Mouse (Mus musculus) gastrocnemius, postnatal 14 days (tissue): ENCODE measurements around the gene Cntnap3. TPM values are rescaled to one million over a fixed set of nuclear protein-coding genes. Genes with fewer than 3 reads are reported as not detected.
"Not testable (repeated sequence)": the region's sequence is repeated elsewhere in the genome, so short reads cannot be mapped to it uniquely, and the experiment has no call there.

Source experiments
- DNase-seq: peaks from one replicate; pipeline ENCODE4 v3.0.0; 2021; ENCODE audit warnings: mixed read lengths
- intact Hi-C: fragments of 180-260 bp; cut with DNase I; formaldehyde crosslinking; loops from one replicate; pipeline ENCODE4 v1.15.1; 2025; ENCODE audit warnings: low total_unique reads
- long read RNA-seq, 2 experiments: library from polyadenylated mRNA; stranded (forward); transcript quantifications; one replicate each; pipeline ENCODE4 v2.0.0; 2021
- total RNA-seq, 2 experiments: library from RNA; stranded (reverse); gene quantifications; 2 replicates each; pipeline ENCODE4 v1.2.3; 2021

Gene Cntnap3
- total RNA-seq: not detected
- long read RNA-seq, experiment 1: 0 reads
- long read RNA-seq, experiment 2: 0 reads

GRCm38 (mm10) chr13:64903585-64904208 is at the start of gene Cntnap3:
Cntnap3 (minus strand) TSS chr13:64903955.
- no peak for DNase-seq
- intact Hi-C loops: no loop called here

DNA sequence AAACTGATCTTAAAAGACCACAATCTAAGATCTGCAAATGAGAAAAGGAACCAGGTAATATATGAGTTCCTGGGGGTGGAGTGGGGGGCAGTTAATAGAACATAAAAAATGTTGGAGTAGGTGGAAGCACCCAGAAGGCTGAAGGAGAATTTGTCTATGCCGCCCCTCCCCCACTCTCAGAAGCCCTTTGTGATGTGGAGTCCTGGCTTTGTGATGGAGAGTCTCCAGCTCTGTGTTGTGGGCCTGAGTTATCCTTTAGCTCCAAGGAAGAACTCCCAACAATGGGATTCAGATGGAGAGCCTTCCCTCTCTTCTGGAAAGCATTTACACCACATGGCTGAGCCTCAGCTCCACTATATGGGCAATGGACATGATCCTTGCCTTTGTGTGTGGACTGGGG is 13.4 kb upstream of the Cntnap3 start, which contains the start of gene Spata31:
Gene Spata31, plus strand, starts transcription at position 216 of the 400 bp plus-strand sequence.
- intact Hi-C loops: no loop called here
- DNase-seq: no peak

DNA sequence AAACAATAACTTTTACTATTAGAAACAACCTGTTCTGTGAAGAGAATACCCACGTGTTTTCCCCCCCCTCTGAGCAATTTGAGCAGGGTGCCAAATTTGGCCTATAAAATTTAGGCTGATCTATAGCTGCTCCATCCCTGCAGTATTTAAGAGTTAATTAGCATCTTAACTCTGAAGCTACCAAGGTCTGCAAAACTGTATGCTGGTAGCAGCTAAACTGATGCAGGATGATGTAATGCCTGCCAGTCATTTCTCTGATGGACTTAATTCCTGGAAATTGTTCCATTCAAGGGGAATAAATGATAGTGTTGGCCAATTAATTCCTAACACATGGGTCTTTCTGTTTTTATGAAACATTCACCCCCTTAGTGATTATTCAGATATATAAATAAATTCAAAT is 623 bp downstream of the Cntnap3 start:
- intact Hi-C loops: no loop called here
- no peak for DNase-seq

- intact Hi-C loops: no loop called here
Measured at GRCm38 (mm10) chr13:64865397-64865796, 38.4 kb downstream of the Cntnap3 start.

GRCm38 (mm10) chr13:64824856-64825255 is 78.9 kb downstream of the Cntnap3 start:
- DNase-seq, intact Hi-C loops: not testable (repeated sequence)

More at GRCm38 (mm10) chr13:64865397-64865796, 38.4 kb downstream of the Cntnap3 start:
- DNase-seq: no peak

DNA sequence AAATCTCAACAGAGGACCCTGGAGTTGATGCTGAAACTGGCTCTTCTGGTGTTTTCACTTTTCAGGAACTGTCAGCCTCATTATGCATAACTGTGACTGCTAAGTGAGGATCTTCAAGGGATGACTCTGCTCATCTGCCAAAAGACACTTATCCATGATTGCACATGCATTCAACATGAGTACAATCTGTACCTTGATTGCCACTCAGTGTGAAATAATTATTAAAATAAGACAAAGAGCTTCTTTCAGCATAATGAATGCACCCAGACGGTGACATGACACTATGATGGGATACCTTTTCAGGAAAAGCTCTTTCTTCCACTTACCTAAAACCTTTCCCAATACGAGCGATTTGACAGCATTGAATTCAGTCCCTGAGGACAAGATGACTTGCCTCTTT is 158.4 kb downstream of the Cntnap3 start:
- intact Hi-C loops: no loop called here

DNA sequence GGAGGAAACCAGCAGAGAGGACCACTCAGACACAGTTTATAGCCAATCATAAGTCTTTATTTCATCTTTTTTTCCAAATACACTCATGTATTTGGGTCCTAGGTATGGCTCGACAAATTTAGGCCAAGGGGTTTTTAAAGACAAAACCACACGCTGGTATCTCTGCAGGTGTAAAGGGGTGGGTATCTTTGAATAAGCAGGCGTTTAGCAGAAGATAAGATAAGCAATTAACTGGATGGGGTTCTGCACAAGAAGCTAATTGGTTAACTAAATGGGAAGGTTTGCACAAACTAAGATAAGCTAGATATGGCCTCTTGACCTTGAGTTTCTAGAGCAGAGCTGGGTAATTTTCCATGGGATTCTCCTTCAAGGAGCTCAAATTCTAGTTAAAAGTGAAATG is 171.5 kb downstream of the Cntnap3 start:
- no peak for DNase-seq
- intact Hi-C loops: no loop called here

More for the DNA sequence above, 158.4 kb downstream of the Cntnap3 start:
- DNase-seq: no peak

DNA sequence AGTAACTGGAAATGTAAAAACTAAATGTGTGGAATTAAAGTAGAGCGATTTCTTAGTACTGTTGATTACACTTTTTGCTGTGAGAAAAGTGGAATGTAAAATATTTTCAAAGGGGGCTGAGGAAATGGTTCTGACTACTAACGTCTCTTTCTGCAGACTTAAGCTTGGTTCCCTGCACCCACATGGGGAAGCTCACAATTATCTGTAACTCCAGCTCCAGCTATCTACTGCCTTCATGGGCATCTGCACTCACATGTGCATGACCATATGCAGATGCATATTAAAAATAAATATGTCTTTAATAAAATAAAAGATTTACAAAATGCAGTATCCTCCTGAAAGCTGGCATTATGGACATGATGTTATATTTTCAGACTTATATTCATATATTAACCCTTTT is 187.0 kb downstream of the Cntnap3 start:
- intact Hi-C loops: no loop called here
- DNase-seq: no peak

- no peak for DNase-seq
- intact Hi-C loops: no loop called here
Measured at GRCm38 (mm10) chr13:64692463-64692862, 211.3 kb downstream of the Cntnap3 start.

Other genes starting within 250 kb of the Cntnap3 start
- not detected for gene Spata31, start 13.5 kb upstream of the Cntnap3 start, total RNA-seq
- gene Spata31d1c, start 129.1 kb upstream of the Cntnap3 start, total RNA-seq: not detected
- gene Prss47, start 148.8 kb upstream of the Cntnap3 start, total RNA-seq: not detected
- gene Mfsd14b, start 209.0 kb upstream of the Cntnap3 start, total RNA-seq: 10 to 100 TPM; 10.5 TPM
- gene Olfr465-ps1, start 234.1 kb upstream of the Cntnap3 start, total RNA-seq: not detected
- gene Olfr466, start 246.3 kb upstream of the Cntnap3 start, total RNA-seq: not detected